Mouse (Mus musculus) small intestine, adult 2 months (tissue): ENCODE results near the gene Cldn2.

Source experiments
- CTCF ChIP-seq: fragments of 200-500 bp; IDR thresholded peaks from 2 replicates; pipeline ENCODE4 v1.5.1; 2012; ENCODE audit warnings: low read depth, mild to moderate bottlenecking, control low read depth, inconsistent platforms, low read length, moderate library complexity, mixed read lengths; ENCODE audit not compliant: insufficient replicate concordance, insufficient read length; ENCODE audit errors: extremely low read depth
- POLR2A ChIP-seq: fragments of 200-500 bp; IDR thresholded peaks from 2 replicates; pipeline ENCODE4 v1.6.1; 2012; ENCODE audit warnings: low read depth, mild to moderate bottlenecking, control low read depth, inconsistent platforms, low read length, moderate library complexity

DNA sequence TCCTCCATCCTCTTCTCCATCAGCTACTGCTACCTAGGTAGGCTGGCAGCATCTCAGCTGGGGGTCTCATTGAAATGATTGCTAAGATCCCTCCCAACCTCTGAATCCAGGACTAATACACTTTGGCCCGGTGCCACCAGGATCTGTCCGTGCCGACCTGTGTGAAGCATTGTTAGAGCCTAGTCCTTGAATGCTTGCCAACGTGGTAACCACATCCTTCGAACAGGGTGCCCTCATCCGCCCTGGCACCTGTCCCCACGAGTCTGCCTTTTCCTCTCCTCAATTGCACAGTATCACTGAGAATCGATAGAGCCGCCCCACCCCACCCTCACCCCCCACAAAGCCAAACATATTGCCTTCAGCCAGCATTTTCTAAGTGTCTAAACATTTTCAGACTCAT, 2.8 kb upstream of the Cldn2 start:
- no peak for TF ChIP-seq POLR2A
- no peak for TF ChIP-seq CTCF
